Mouse (Mus musculus): ENCODE data around the gene Slc16a5. TPM values are rescaled to one million over a fixed set of nuclear protein-coding genes. Genes with fewer than 3 reads are reported as not detected.

The Slc16a5 gene
- polyA plus RNA-seq, 1 experiment from 2014 or later: 0.15 TPM

Small RNA genes within 50 kb of the gene (microRNA-seq; reads per million reads assigned to microRNA genes)
- gene Mir3968: 0.87 reads per million

Other genes with a start within 250 kb of the Slc16a5 start
- 0.05 and 0.09 TPM in 2 replicates for gene Grin2c, start 195.2 kb upstream of the Slc16a5 start, polyA plus RNA-seq (2015; fragmentation: Nextera tagmentation; extraction: Ambion mirVana)
- 15.3 and 16.0 TPM in 2 replicates for gene Fdxr, start 185.4 kb upstream of the Slc16a5 start, polyA plus RNA-seq (2015; fragmentation: Nextera tagmentation; extraction: Ambion mirVana)
- 0.09 and 0.15 TPM in 2 replicates for gene Fads6, start 164.8 kb upstream of the Slc16a5 start, polyA plus RNA-seq (2015; fragmentation: Nextera tagmentation; extraction: Ambion mirVana)
- gene Otop2, start 155.3 kb upstream of the Slc16a5 start, polyA plus RNA-seq (2015; fragmentation: Nextera tagmentation; extraction: Ambion mirVana): 0.11 TPM in 1 of 2 replicates, not detected in the other
- not detected in 2 replicates for gene Ush1g, start 140.4 kb upstream of the Slc16a5 start, polyA plus RNA-seq (2015; fragmentation: Nextera tagmentation; extraction: Ambion mirVana)
- gene Otop3, start 127.7 kb upstream of the Slc16a5 start, polyA plus RNA-seq (2015; fragmentation: Nextera tagmentation; extraction: Ambion mirVana): not detected in 2 replicates
- gene Hid1, start 94.7 kb upstream of the Slc16a5 start, polyA plus RNA-seq (2015; fragmentation: Nextera tagmentation; extraction: Ambion mirVana): 2.4 and 3.2 TPM in 2 replicates
- gene Cdr2l, start 80.6 kb upstream of the Slc16a5 start, polyA plus RNA-seq (2015; fragmentation: Nextera tagmentation; extraction: Ambion mirVana): 11.3 and 11.4 TPM in 2 replicates
- gene Mrpl58, start 58.7 kb upstream of the Slc16a5 start, polyA plus RNA-seq (2015; fragmentation: Nextera tagmentation; extraction: Ambion mirVana): 174 and 178 TPM in 2 replicates
- 942 TPM in 2 replicates for gene Atp5h, start 42.5 kb upstream of the Slc16a5 start, polyA plus RNA-seq (2015; fragmentation: Nextera tagmentation; extraction: Ambion mirVana)
- 16.1 and 17.4 TPM in 2 replicates for gene Kctd2, start 42.3 kb upstream of the Slc16a5 start, polyA plus RNA-seq (2015; fragmentation: Nextera tagmentation; extraction: Ambion mirVana)
- 0.08 TPM in 1 of 2 replicates, not detected in the other for gene Trim80, start 21.9 kb upstream of the Slc16a5 start, polyA plus RNA-seq (2015; fragmentation: Nextera tagmentation; extraction: Ambion mirVana)
- 9.3 and 10.2 TPM in 2 replicates for gene Armc7, start 13.2 kb downstream of the Slc16a5 start, polyA plus RNA-seq (2015; fragmentation: Nextera tagmentation; extraction: Ambion mirVana)
- gene Nt5c, start 29.4 kb downstream of the Slc16a5 start, polyA plus RNA-seq (2015; fragmentation: Nextera tagmentation; extraction: Ambion mirVana): 65.4 and 75.4 TPM in 2 replicates
- 557 and 558 TPM in 2 replicates for gene Jpt1, start 51.9 kb downstream of the Slc16a5 start, polyA plus RNA-seq (2015; fragmentation: Nextera tagmentation; extraction: Ambion mirVana)
- 1,169 and 1,249 TPM in 2 replicates for gene Sumo2, start 73.8 kb downstream of the Slc16a5 start, polyA plus RNA-seq (2015; fragmentation: Nextera tagmentation; extraction: Ambion mirVana)
- 184 and 186 TPM in 2 replicates for gene Nup85, start 102.0 kb downstream of the Slc16a5 start, polyA plus RNA-seq (2015; fragmentation: Nextera tagmentation; extraction: Ambion mirVana)
- gene Mrps7, start 141.5 kb downstream of the Slc16a5 start, polyA plus RNA-seq (2015; fragmentation: Nextera tagmentation; extraction: Ambion mirVana): 91.6 and 93.5 TPM in 2 replicates
- gene Gga3, start 141.6 kb downstream of the Slc16a5 start, polyA plus RNA-seq (2015; fragmentation: Nextera tagmentation; extraction: Ambion mirVana): 18.1 and 20.9 TPM in 2 replicates
- gene Mif4gd, start 150.5 kb downstream of the Slc16a5 start, polyA plus RNA-seq (2015; fragmentation: Nextera tagmentation; extraction: Ambion mirVana): 18.8 and 19.8 TPM in 2 replicates
- 28.5 and 30.2 TPM in 2 replicates for gene Slc25a19, start 165.8 kb downstream of the Slc16a5 start, polyA plus RNA-seq (2015; fragmentation: Nextera tagmentation; extraction: Ambion mirVana)
- 96.5 and 102 TPM in 2 replicates for gene Grb2, start 246.1 kb downstream of the Slc16a5 start, polyA plus RNA-seq (2015; fragmentation: Nextera tagmentation; extraction: Ambion mirVana)